Mouse (Mus musculus): ENCODE data around the gene Gm9758. TPM values are rescaled to one million over a fixed set of nuclear protein-coding genes. Genes with fewer than 3 reads are reported as not detected.
"Not testable (repeated sequence)": the region's sequence is repeated elsewhere in the genome, so short reads cannot be mapped to it uniquely, and the experiment has no call there.

Gene Gm9758
- polyA plus RNA-seq, 1 experiment from 2014 or later, result not detected

GRCm38 (mm10) chr5:14941043-14941442 lies 26.3 kb upstream of the Gm9758 start:
- not testable (repeated sequence) for H3K9me3 ChIP-seq (ENCODE audit: control insufficient read depth, low read length); H3K27me3 ChIP-seq (ENCODE audit: control insufficient read depth, insufficient read depth, low read length); H3K4me3 ChIP-seq (ENCODE audit: low read depth, low read length); ATAC-seq (ENCODE audit: low FRiP score); H3K4me2 ChIP-seq (replicated peaks; ENCODE audit: low read depth, low read length); H3K9ac ChIP-seq (ENCODE audit: low read depth, low read length); H3K36me3 ChIP-seq (ENCODE audit: control insufficient read depth, insufficient read depth, low read length); H3K4me1 ChIP-seq (replicated peaks; ENCODE audit: control insufficient read depth, insufficient read depth, low read length); H3K27ac ChIP-seq (ENCODE audit: low read depth, low read length); DNase-seq (ENCODE audit: low spot score)
- 82% methylated on average over 1 of the region's 1 CpGs for WGBS

- H3K4me2 ChIP-seq (replicated peaks; ENCODE audit: low read depth, low read length); H3K36me3 ChIP-seq (ENCODE audit: control insufficient read depth, insufficient read depth, low read length); H3K4me3 ChIP-seq (ENCODE audit: low read depth, low read length); DNase-seq (ENCODE audit: low spot score); H3K9me3 ChIP-seq (ENCODE audit: control insufficient read depth, low read length); H3K27me3 ChIP-seq (ENCODE audit: control insufficient read depth, insufficient read depth, low read length); ATAC-seq (ENCODE audit: low FRiP score); H3K4me1 ChIP-seq (replicated peaks; ENCODE audit: control insufficient read depth, insufficient read depth, low read length); H3K27ac ChIP-seq (ENCODE audit: low read depth, low read length); H3K9ac ChIP-seq (ENCODE audit: low read depth, low read length): not testable (repeated sequence)
- WGBS, result 56% methylated on average over 1 of the region's 1 CpGs
Observed at GRCm38 (mm10) chr5:14938329-14938728, 23.6 kb upstream of the Gm9758 start, which contains the start of gene Speer4e. Gene Speer4e (minus strand): TSS chr5:14938429.

- not testable (repeated sequence) for H3K4me3 ChIP-seq (ENCODE audit: low read depth, low read length); ATAC-seq (ENCODE audit: low FRiP score); H3K4me1 ChIP-seq (replicated peaks; ENCODE audit: control insufficient read depth, insufficient read depth, low read length); H3K27me3 ChIP-seq (ENCODE audit: control insufficient read depth, insufficient read depth, low read length); H3K9me3 ChIP-seq (ENCODE audit: control insufficient read depth, low read length); H3K9ac ChIP-seq (ENCODE audit: low read depth, low read length); H3K36me3 ChIP-seq (ENCODE audit: control insufficient read depth, insufficient read depth, low read length); DNase-seq (ENCODE audit: low spot score); H3K27ac ChIP-seq (ENCODE audit: low read depth, low read length); H3K4me2 ChIP-seq (replicated peaks; ENCODE audit: low read depth, low read length)
- 82% methylated on average over 5 of the region's 6 CpGs for WGBS
Observed at GRCm38 (mm10) chr5:14933721-14934120, 19.0 kb upstream of the Gm9758 start.

GRCm38 (mm10) chr5:14927047-14927446 lies 12.3 kb upstream of the Gm9758 start:
- not testable (repeated sequence) for DNase-seq (ENCODE audit: low spot score); H3K4me3 ChIP-seq (ENCODE audit: low read depth, low read length); H3K27ac ChIP-seq (ENCODE audit: low read depth, low read length); H3K27me3 ChIP-seq (ENCODE audit: control insufficient read depth, insufficient read depth, low read length); H3K4me2 ChIP-seq (replicated peaks; ENCODE audit: low read depth, low read length); ATAC-seq (ENCODE audit: low FRiP score); H3K36me3 ChIP-seq (ENCODE audit: control insufficient read depth, insufficient read depth, low read length); H3K9ac ChIP-seq (ENCODE audit: low read depth, low read length); H3K9me3 ChIP-seq (ENCODE audit: control insufficient read depth, low read length); H3K4me1 ChIP-seq (replicated peaks; ENCODE audit: control insufficient read depth, insufficient read depth, low read length)
- 27% methylated on average over 4 of the region's 4 CpGs for WGBS

- DNase-seq (ENCODE audit: low spot score); ATAC-seq (ENCODE audit: low FRiP score); H3K4me2 ChIP-seq (replicated peaks; ENCODE audit: low read depth, low read length); H3K4me1 ChIP-seq (replicated peaks; ENCODE audit: control insufficient read depth, insufficient read depth, low read length); H3K9me3 ChIP-seq (ENCODE audit: control insufficient read depth, low read length); H3K4me3 ChIP-seq (ENCODE audit: low read depth, low read length); H3K36me3 ChIP-seq (ENCODE audit: control insufficient read depth, insufficient read depth, low read length); H3K27ac ChIP-seq (ENCODE audit: low read depth, low read length); H3K27me3 ChIP-seq (ENCODE audit: control insufficient read depth, insufficient read depth, low read length); H3K9ac ChIP-seq (ENCODE audit: low read depth, low read length): not testable (repeated sequence)
- WGBS, result 76% methylated on average over 2 of the region's 3 CpGs
Observed at GRCm38 (mm10) chr5:14914361-14914760, 338 bp downstream of the Gm9758 start.

GRCm38 (mm10) chr5:14903539-14903938 lies 11.2 kb downstream of the Gm9758 start:
- not testable (repeated sequence) for H3K27ac ChIP-seq (ENCODE audit: low read depth, low read length); H3K9ac ChIP-seq (ENCODE audit: low read depth, low read length); H3K4me3 ChIP-seq (ENCODE audit: low read depth, low read length); H3K4me1 ChIP-seq (replicated peaks; ENCODE audit: control insufficient read depth, insufficient read depth, low read length); H3K36me3 ChIP-seq (ENCODE audit: control insufficient read depth, insufficient read depth, low read length); H3K27me3 ChIP-seq (ENCODE audit: control insufficient read depth, insufficient read depth, low read length); H3K4me2 ChIP-seq (replicated peaks; ENCODE audit: low read depth, low read length); DNase-seq (ENCODE audit: low spot score); H3K9me3 ChIP-seq (ENCODE audit: control insufficient read depth, low read length); ATAC-seq (ENCODE audit: low FRiP score)
- WGBS, result 16% methylated on average over 3 of the region's 3 CpGs

GRCm38 (mm10) chr5:14892242-14892641 lies 22.5 kb downstream of the Gm9758 start:
- Histone ChIP-seq H3K9ac (ENCODE audit: low read depth, low read length) (no peak overlapping the region), H3K4me3 (ENCODE audit: low read depth, low read length) (no peak overlapping the region), H3K4me1 (replicated peaks; ENCODE audit: control insufficient read depth, insufficient read depth, low read length) (no peaks in the 10 kb centered on the region), H3K36me3 (ENCODE audit: control insufficient read depth, insufficient read depth, low read length) (no peaks in the 10 kb centered on the region), H3K4me2 (replicated peaks; ENCODE audit: low read depth, low read length) (no peak overlapping the region), H3K9me3 (ENCODE audit: control insufficient read depth, low read length) (0 out of 2 replicates have a peak, but pooled peaks cover 2% of the 10 kb centered on the region), H3K27ac (ENCODE audit: low read depth, low read length) (no peak overlapping the region), H3K27me3 (ENCODE audit: control insufficient read depth, insufficient read depth, low read length) (no peaks in the 10 kb centered on the region)
- no peak for ATAC-seq (ENCODE audit: low FRiP score)
- WGBS, result 82% methylated on average over 3 of the region's 3 CpGs
- no peak for DNase-seq (ENCODE audit: low spot score)

- not testable (repeated sequence) for H3K4me1 ChIP-seq (replicated peaks; ENCODE audit: control insufficient read depth, insufficient read depth, low read length); ATAC-seq (ENCODE audit: low FRiP score); H3K9ac ChIP-seq (ENCODE audit: low read depth, low read length); H3K27me3 ChIP-seq (ENCODE audit: control insufficient read depth, insufficient read depth, low read length); H3K27ac ChIP-seq (ENCODE audit: low read depth, low read length); H3K4me3 ChIP-seq (ENCODE audit: low read depth, low read length); H3K36me3 ChIP-seq (ENCODE audit: control insufficient read depth, insufficient read depth, low read length); DNase-seq (ENCODE audit: low spot score); H3K4me2 ChIP-seq (replicated peaks; ENCODE audit: low read depth, low read length); H3K9me3 ChIP-seq (ENCODE audit: control insufficient read depth, low read length)
- 71% methylated on average over 2 of the region's 2 CpGs for WGBS
Observed at GRCm38 (mm10) chr5:14885291-14885690, 29.4 kb downstream of the Gm9758 start.
